Mouse (Mus musculus): ENCODE results near the gene Six3. TPM values are rescaled to one million over a fixed set of nuclear protein-coding genes. Genes with fewer than 3 reads are reported as not detected.

Gene Six3
- total RNA-seq, 4 experiments from 2014 or later, result 0.20 to 0.25 TPM; not detected in 2

- DNase-seq (ENCODE audit: low spot score in 2 of 2), result no peak
Observed at GRCm38 (mm10) chr17:85611521-85612515, 1.6 kb upstream of the Six3 start.

GRCm38 (mm10) chr17:85612526-85613265 is 712 bp upstream of the Six3 start:
- DNase-seq (ENCODE audit: low spot score in 2 of 2), result no peak

GRCm38 (mm10) chr17:85614011-85614721 is 758 bp downstream of the Six3 start:
- no peak for DNase-seq (ENCODE audit: low spot score in 2 of 2)

GRCm38 (mm10) chr17:85614722-85615331 is 1.4 kb downstream of the Six3 start:
- no peak for DNase-seq (ENCODE audit: low spot score in 2 of 2)

GRCm38 (mm10) chr17:85615586-85615985 is 2.2 kb downstream of the Six3 start:
- no peak for DNase-seq (ENCODE audit: low spot score in 2 of 2)

GRCm38 (mm10) chr17:85616526-85617500 is 3.4 kb downstream of the Six3 start:
- no peak for DNase-seq (ENCODE audit: low spot score in 2 of 2)

GRCm38 (mm10) chr17:85617566-85618358 is 4.4 kb downstream of the Six3 start:
- DNase-seq (ENCODE audit: low spot score in 2 of 2), result no peak

GRCm38 (mm10) chr17:85618359-85619112 is 5.1 kb downstream of the Six3 start:
- no peak for DNase-seq (ENCODE audit: low spot score in 2 of 2)

GRCm38 (mm10) chr17:85619113-85620085 is 6.0 kb downstream of the Six3 start:
- no peak for DNase-seq (ENCODE audit: low spot score in 2 of 2)

GRCm38 (mm10) chr17:85620086-85620481 is 6.7 kb downstream of the Six3 start:
- DNase-seq (ENCODE audit: low spot score in 2 of 2), result no peak

GRCm38 (mm10) chr17:85620680-85621504 is 7.5 kb downstream of the Six3 start:
- no peak for DNase-seq (ENCODE audit: low spot score in 2 of 2)

GRCm38 (mm10) chr17:85621505-85622310 is 8.3 kb downstream of the Six3 start:
- no peak for DNase-seq (ENCODE audit: low spot score in 2 of 2)

- DNase-seq (ENCODE audit: low spot score in 2 of 2), result no peak
Observed at GRCm38 (mm10) chr17:85622493-85623157, 9.2 kb downstream of the Six3 start.

- no peak for DNase-seq (ENCODE audit: low spot score in 2 of 2)
Observed at GRCm38 (mm10) chr17:85623161-85624050, 10.0 kb downstream of the Six3 start.
